In the genomic region with DNA sequence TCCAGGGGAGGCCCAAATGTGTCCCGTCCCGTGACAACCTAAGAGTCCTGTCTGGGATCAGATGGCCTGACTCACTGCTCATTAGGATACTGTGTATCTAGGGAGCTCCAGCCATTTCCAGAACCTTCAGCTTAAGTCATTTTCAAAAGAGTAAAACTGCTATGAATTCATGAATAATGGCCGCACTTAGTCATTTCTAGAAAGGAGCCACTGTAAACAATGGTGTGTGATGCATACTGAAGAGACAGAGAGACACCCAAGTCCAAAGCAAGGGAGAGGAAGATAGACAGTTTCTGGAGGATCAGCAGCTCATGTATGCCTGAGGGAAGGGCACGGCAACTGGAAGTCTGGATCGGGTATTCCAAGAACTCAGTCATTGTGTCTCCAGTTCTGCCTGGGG, we compare ENCODE assay signal across 14 mouse cellular contexts.
"Had no signal": no experiment of that assay in that cellular context is flagged by ENCODE, and none has a peak within 500 bp of the region (broad histone marks: within the 10 kb centered on the region; RNA-seq: fewer than 3 reads in every experiment).

No protein-coding gene starts in this region.

- H3K9ac ChIP-seq: embryonic facial prominence, embryonic 12.5 days; embryonic facial prominence, embryonic 13.5 days; embryonic facial prominence, embryonic 15.5 days; forebrain, embryonic 12.5 days; forebrain, embryonic 13.5 days; forebrain, embryonic 15.5 days had no signal

- H3K27ac ChIP-seq: embryonic facial prominence, embryonic 10.5 days; embryonic facial prominence, embryonic 12.5 days; embryonic facial prominence, embryonic 13.5 days; embryonic facial prominence, embryonic 15.5 days; forebrain, embryonic 10.5 days; forebrain, embryonic 12.5 days; forebrain, embryonic 13.5 days; forebrain, embryonic 15.5 days; gastrocnemius, adult 2 months; heart, adult 2 months; heart, embryonic 10.5 days had no signal

- H3K4me3 ChIP-seq: embryonic facial prominence, embryonic 10.5 days; embryonic facial prominence, embryonic 12.5 days; embryonic facial prominence, embryonic 13.5 days; embryonic facial prominence, embryonic 15.5 days; erythroblast, embryonic 14.5 days; forebrain, embryonic 10.5 days; forebrain, embryonic 12.5 days; forebrain, embryonic 13.5 days; forebrain, embryonic 15.5 days; gastrocnemius, adult 2 months; heart, adult 2 months; heart, embryonic 10.5 days had no signal

- H3K4me1 ChIP-seq: embryonic facial prominence, embryonic 12.5 days; forebrain, embryonic 12.5 days; forebrain, embryonic 15.5 days had no signal

- ATAC-seq: forebrain, embryonic 14.5 days; forebrain, embryonic 15.5 days; forebrain, embryonic 16.5 days had no signal

- H3K36me3 ChIP-seq: embryonic facial prominence, embryonic 10.5 days; embryonic facial prominence, embryonic 12.5 days; embryonic facial prominence, embryonic 13.5 days; embryonic facial prominence, embryonic 15.5 days; forebrain, embryonic 10.5 days; forebrain, embryonic 12.5 days; forebrain, embryonic 15.5 days; heart, embryonic 10.5 days had no signal

- H3K9me3 ChIP-seq: embryonic facial prominence, embryonic 10.5 days; embryonic facial prominence, embryonic 12.5 days; embryonic facial prominence, embryonic 13.5 days; embryonic facial prominence, embryonic 15.5 days; forebrain, embryonic 10.5 days; forebrain, embryonic 12.5 days; forebrain, embryonic 13.5 days; forebrain, embryonic 15.5 days; heart, embryonic 10.5 days had no signal

- H3K4me2 ChIP-seq: embryonic facial prominence, embryonic 12.5 days; embryonic facial prominence, embryonic 13.5 days; embryonic facial prominence, embryonic 15.5 days; forebrain, embryonic 12.5 days; forebrain, embryonic 13.5 days; forebrain, embryonic 15.5 days had no signal

- H3K27me3 ChIP-seq: embryonic facial prominence, embryonic 12.5 days; embryonic facial prominence, embryonic 15.5 days; forebrain, embryonic 13.5 days; forebrain, embryonic 15.5 days had no signal
